Mouse (Mus musculus): ENCODE measurements at regions not wholly inside any gene's neighbourhood (a gene's known extent, or its start where the extent isn't known, plus 50 kb on each side); places are given as distances from the start of the nearest gene placed in this dataset.
A peak's percentile ranks its signal among the peaks of the same experiment; 100 is the strongest.
"Not testable (repeated sequence)": the region's sequence is repeated elsewhere in the genome, so short reads cannot be mapped to it uniquely, and the experiment has no call there.

GRCm38 (mm10) chr13:97419100-97419499 is 178.2 kb downstream of the Enc1 start:
- no peak for DNase-seq

GRCm38 (mm10) chr13:97418681-97419080 is 177.8 kb downstream of the Enc1 start:
- no peak for DNase-seq

GRCm38 (mm10) chr13:97418081-97418480 is 177.2 kb downstream of the Enc1 start:
- no peak for DNase-seq

GRCm38 (mm10) chr13:97415927-97416709 is 175.2 kb downstream of the Enc1 start:
- DNase-seq, result no peak

- DNase-seq, result no peak
Observed at GRCm38 (mm10) chr13:97415381-97415780, 174.5 kb downstream of the Enc1 start.

- DNase-seq, result no peak
Observed at GRCm38 (mm10) chr13:97412151-97412550, 171.2 kb downstream of the Enc1 start.

GRCm38 (mm10) chr13:97410550-97411201 is 169.8 kb downstream of the Enc1 start:
- no peak for DNase-seq

- DNase-seq, result no peak
Observed at GRCm38 (mm10) chr13:97409891-97410525, 169.1 kb downstream of the Enc1 start.

- DNase-seq, result no peak
Observed at GRCm38 (mm10) chr13:97409291-97409780, 168.4 kb downstream of the Enc1 start.

- DNase-seq, result peak; percentile 31
Observed at GRCm38 (mm10) chr13:97408414-97409290, 167.7 kb downstream of the Enc1 start.

- no peak for DNase-seq
Observed at GRCm38 (mm10) chr13:97407773-97408172, 166.9 kb downstream of the Enc1 start.

- DNase-seq, result no peak
Observed at GRCm38 (mm10) chr13:97406678-97407077, 165.8 kb downstream of the Enc1 start.

- no peak for DNase-seq
Observed at GRCm38 (mm10) chr13:97402164-97402761, 161.4 kb downstream of the Enc1 start.

- no peak for DNase-seq
Observed at GRCm38 (mm10) chr13:97401620-97402019, 160.7 kb downstream of the Enc1 start.

- DNase-seq, result no peak
Observed at GRCm38 (mm10) chr13:97398041-97398440, 157.1 kb downstream of the Enc1 start.

- no peak for DNase-seq
Observed at GRCm38 (mm10) chr13:97396899-97397640, 156.2 kb downstream of the Enc1 start.

- not testable (repeated sequence) for DNase-seq
Observed at GRCm38 (mm10) chr13:97396286-97396685, 155.4 kb downstream of the Enc1 start.

GRCm38 (mm10) chr13:97394756-97395454 is 154.0 kb downstream of the Enc1 start:
- no peak for DNase-seq

- no peak for DNase-seq
Observed at GRCm38 (mm10) chr13:97394071-97394470, 153.2 kb downstream of the Enc1 start.

GRCm38 (mm10) chr13:97393456-97393855 is 152.6 kb downstream of the Enc1 start:
- DNase-seq, result no peak
